Mouse (Mus musculus) CD4-positive, CD25-positive, alpha-beta regulatory T cell (primary cell): ENCODE results near the gene Gm5114. TPM values are rescaled to one million over a fixed set of nuclear protein-coding genes. Genes with fewer than 3 reads are reported as not detected.

Experiments
- polyA plus RNA-seq: library from polyadenylated mRNA; unstranded; fragments of 100-300 nt; shearing (Covaris generic); gene quantifications from one replicate; pipeline ENCODE4 v1.2.1, GENCODE M21; 2017

Gm5114 gene
- polyA plus RNA-seq = not detected

DNA sequence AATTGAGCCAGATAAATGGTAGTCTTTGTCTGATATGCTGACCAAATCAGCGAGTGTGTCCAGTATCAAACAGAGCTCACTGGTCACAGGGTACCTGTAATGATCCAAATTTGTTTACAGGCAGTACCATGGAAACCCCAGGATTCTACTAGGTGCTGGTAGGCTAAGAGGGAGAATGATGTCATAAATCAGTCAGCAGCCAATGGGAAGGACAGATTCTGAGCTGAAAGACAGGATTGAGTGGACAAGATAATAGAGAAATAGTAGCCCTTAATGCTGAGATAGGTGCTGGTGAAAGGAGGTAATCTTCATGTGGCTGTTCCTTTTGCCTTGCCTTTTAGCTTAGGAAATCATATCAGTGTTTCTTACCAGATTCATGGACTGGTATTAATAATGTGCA is at the start of gene Gm5114:
Gene Gm5114 (minus strand): TSS at position 101 of the 400 bp plus-strand sequence.

Other genes starting within 250 kb of the Gm5114 start
- 2.0 TPM for gene Zfp619, start 104.6 kb upstream of the Gm5114 start, polyA plus RNA-seq